Mouse (Mus musculus) lung, adult 2 months (tissue): Measurements from ENCODE around the gene Gm6034.
"Not testable (repeated sequence)": the region's sequence is repeated elsewhere in the genome, so short reads cannot be mapped to it uniquely, and the experiment has no call there.

ENCODE experiments used
- CTCF ChIP-seq: fragments of 200-500 bp; IDR thresholded peaks from 2 replicates; pipeline ENCODE4 v1.5.1; 2011; ENCODE audit warnings: mild to moderate bottlenecking, low read length, control low read depth; ENCODE audit not compliant: insufficient read depth
- POLR2A ChIP-seq: fragments of 200-500 bp; IDR thresholded peaks from 2 replicates; pipeline ENCODE4 v1.6.1; 2011; ENCODE audit warnings: low read depth, mild to moderate bottlenecking, control low read depth, low read length, borderline replicate concordance; ENCODE audit errors: extremely low read depth

GRCm38 (mm10) chr17:36057927-36058326, 15.2 kb downstream of the Gm6034 start:
- TF ChIP-seq CTCF, POLR2A: not testable (repeated sequence)
